8 mouse cellular contexts compared by ENCODE assay signal in the genomic region with DNA sequence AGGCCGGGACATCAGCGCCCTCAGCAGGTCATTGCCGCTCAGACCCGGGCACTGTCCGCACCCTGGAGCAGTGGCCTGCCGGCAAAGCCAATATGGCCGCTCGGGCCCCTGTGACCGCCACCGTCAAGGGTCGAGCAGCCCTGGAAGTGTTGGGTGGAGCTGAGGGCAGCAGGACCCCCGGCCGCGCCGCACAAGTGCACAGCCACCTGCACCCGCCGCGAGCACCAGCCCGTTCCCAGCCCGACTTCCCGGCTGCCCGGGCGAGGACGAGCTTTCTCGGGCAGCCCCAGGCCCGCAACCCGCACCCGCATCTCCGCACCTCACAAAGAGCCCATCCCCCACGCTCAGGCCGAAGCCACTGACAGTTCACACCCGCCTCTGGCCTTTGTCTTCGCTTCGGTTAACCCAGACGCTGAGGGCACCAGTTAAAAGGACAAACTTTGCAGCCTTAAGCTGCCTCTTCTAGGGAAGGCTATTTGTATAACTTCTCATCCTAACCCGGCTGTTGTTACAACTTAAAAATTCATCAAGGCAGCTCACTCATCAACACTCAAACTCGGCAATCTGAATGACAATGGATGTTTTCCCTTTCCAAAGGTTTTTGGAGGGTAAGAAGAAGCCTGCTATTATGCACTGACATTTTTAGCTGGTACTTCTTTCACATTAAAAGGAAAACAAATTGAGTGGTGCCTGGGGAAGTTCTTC. TPM values are rescaled to one million over a fixed set of nuclear protein-coding genes. Genes with fewer than 3 reads are reported as not detected.
DNase-seq lines count a peak whose midpoint lies in the region; TF ChIP-seq lines count a peak whose summit lies in the region.

No protein-coding gene starts in this region.

- no peak for TF ChIP-seq POLR2A in lung, adult 2 months (IDR thresholded peaks at IDR 0.05; ENCODE audit: borderline replicate concordance, extremely low read depth, low read depth, low read length)

- TF ChIP-seq CTCF in lung, adult 2 months (IDR thresholded peaks at IDR 0.05; ENCODE audit: insufficient read depth, low read length), result no peak

- DNase-seq in thymus, postnatal 14 days, result peak; percentile 29
- DNase-seq in thymus, adult 18-20 months, result no peak
- peak; percentile 52 to 63 for DNase-seq in cerebellum, postnatal 14 days
- DNase-seq in heart, adult 8-10 months (ENCODE audit: low spot score), result peak; percentile 11
- DNase-seq in kidney, adult 9 months, result peak; percentile 35
- peak; percentile 39 for DNase-seq in lung, adult 2 months
- DNase-seq in retina, postnatal 7 days (ENCODE audit: low read depth, low spot score), result peak; percentile 20
- no peak for DNase-seq in T-cell, adult 2 months (ENCODE audit: low spot score)

- 17% methylated on average over 33 of the region's 37 CpGs for WGBS in lung, adult 2 months

- peak overlapping the region; percentile 62 for H3K4me3 ChIP-seq in lung, adult 2 months (replicated peaks; ENCODE audit: extremely low read depth, low read depth, low read length)

- H3K4me1 ChIP-seq in lung, adult 2 months (ENCODE audit: control insufficient read depth, insufficient read depth, low read length), result peaks cover 10% of the 10 kb centered on the region

RNA-seq across cellular contexts. Expression of a gene that starts 4.5 kb away (rescaled TPM):
- total RNA-seq in heart, adult 8-10 months (2022), result 10 to 100 TPM; 37.6 to 46.9 (median 40.8) TPM
- polyA plus RNA-seq in lung, adult 2 months (2012; rRNA removed), result 16.5 and 31.9 TPM in 2 replicates

RNA-seq across cellular contexts. Expression of a gene that starts 55.9 kb away (rescaled TPM):
- 100 to 1,000 TPM; 507 to 588 (median 548) TPM for total RNA-seq in heart, adult 8-10 months (2022)
- 105 and 148 TPM in 2 replicates for polyA plus RNA-seq in lung, adult 2 months (2012; rRNA removed)

RNA-seq across cellular contexts. Expression of a gene that starts 56.2 kb away (rescaled TPM):
- 10 to 100 TPM; 31.4 to 43.7 (median 36.6) TPM for total RNA-seq in heart, adult 8-10 months (2022)
- polyA plus RNA-seq in lung, adult 2 months (2012; rRNA removed), result 3.0 and 5.0 TPM in 2 replicates

Comparison
In these comparisons a context has a peak if more than half of its experiments do, and no peak if none do; other contexts are left out.
1. DNase-seq: peak in thymus, postnatal 14 days (single experiment), cerebellum, postnatal 14 days (2 of 2), heart, adult 8-10 months (single experiment), kidney, adult 9 months (single experiment), lung, adult 2 months (single experiment) and retina, postnatal 7 days (single experiment); none in thymus, adult 18-20 months (0 of 2) and T-cell, adult 2 months (single experiment).